Mouse (Mus musculus) forebrain, embryonic 10.5 days (tissue): ENCODE data around the gene Map2. TPM values are rescaled to one million over a fixed set of nuclear protein-coding genes. Genes with fewer than 3 reads are reported as not detected.
A peak's percentile ranks its signal among the peaks of the same experiment; 100 is the strongest.

Experiments
- DNase-seq: peaks from one replicate; pipeline ENCODE4 v3.0.0-alpha.2; 2017; ENCODE audit warnings: low spot score; ENCODE audit errors: extremely low spot score
- H3K27ac ChIP-seq: fragments of 300-500 bp; sonication (generic); 2 replicates; pipeline ENCODE4 v1.5.1; 2016; ENCODE audit warnings: mild to moderate bottlenecking
- H3K27me3 ChIP-seq: fragments of 300-500 bp; sonication (generic); 2 replicates; pipeline ENCODE4 v1.6.1; 2016; ENCODE audit warnings: mild to moderate bottlenecking; ENCODE audit not compliant: poor library complexity, severe bottlenecking
- H3K36me3 ChIP-seq: fragments of 300-500 bp; sonication (generic); replicated peaks from 2 replicates; pipeline ENCODE4 v1.6.1; 2016; ENCODE audit warnings: mild to moderate bottlenecking, moderate library complexity
- H3K4me1 ChIP-seq: fragments of 300-500 bp; sonication (generic); 2 replicates; pipeline ENCODE4 v1.6.1; 2016
- H3K4me3 ChIP-seq: fragments of 300-500 bp; sonication (generic); 2 replicates; pipeline ENCODE4 v1.5.1; 2016; ENCODE audit warnings: mild to moderate bottlenecking, moderate library complexity
- H3K9me3 ChIP-seq: fragments of 300-500 bp; sonication (generic); 2 replicates; pipeline ENCODE4 v1.6.1; 2016; ENCODE audit warnings: mild to moderate bottlenecking, moderate library complexity
- WGBS: fragments of 180-500 bp; shearing (Covaris S2); methylation state at CpG from one replicate; pipeline ENCODE4 v1.1.7; 2016; 5-methylcytosine and 5-hydroxymethylcytosine counted together
- polyA plus RNA-seq: library from polyadenylated mRNA; unstranded; fragments of >200 nt; fragmentation: Nextera tagmentation; extraction: Ambion mirVana; gene quantifications from 2 replicates; pipeline ENCODE4 v1.2.1, GENCODE M21; 2016

Map2 gene
- polyA plus RNA-seq, 1 experiment from 2014 or later, result 73.6 TPM

GRCm38 (mm10) chr1:66329534-66329933, 154.5 kb downstream of the Map2 start:
- no peak overlapping the region for H3K4me3 ChIP-seq
- no peak overlapping the region for H3K27ac ChIP-seq
- peaks cover 14% of the 10 kb centered on the region for H3K4me1 ChIP-seq
- no peaks in the 10 kb centered on the region for H3K9me3 ChIP-seq
- no peak for DNase-seq
- H3K36me3 ChIP-seq, result no peaks in the 10 kb centered on the region
- no peaks in the 10 kb centered on the region for H3K27me3 ChIP-seq

GRCm38 (mm10) chr1:66335724-66336284, 160.7 kb downstream of the Map2 start:
- no peak for DNase-seq

GRCm38 (mm10) chr1:66339213-66339612, 164.1 kb downstream of the Map2 start:
- no peak for DNase-seq
- Histone ChIP-seq H3K36me3 (no peaks in the 10 kb centered on the region), H3K27ac (no peak overlapping the region), H3K9me3 (no peaks in the 10 kb centered on the region), H3K4me3 (no peak overlapping the region), H3K4me1 (peaks cover 4% of the 10 kb centered on the region; the same call in 1 of the 2 replicates), H3K27me3 (no peaks in the 10 kb centered on the region)
- 85% methylated on average over 1 of the region's 1 CpGs for WGBS

More at GRCm38 (mm10) chr1:66335724-66336284, 160.7 kb downstream of the Map2 start:
- Histone ChIP-seq H3K4me3 (no peak overlapping the region), H3K4me1 (peaks cover 4% of the 10 kb centered on the region; the same call in 1 of the 2 replicates), H3K36me3 (no peaks in the 10 kb centered on the region), H3K9me3 (no peaks in the 10 kb centered on the region), H3K27me3 (no peaks in the 10 kb centered on the region), H3K27ac (no peak overlapping the region)
- 82% methylated on average over 2 of the region's 2 CpGs for WGBS

- DNase-seq, result no peak
- WGBS, result 45% methylated on average over 8 of the region's 8 CpGs
- no peaks in the 10 kb centered on the region for H3K36me3 ChIP-seq
- no peaks in the 10 kb centered on the region for H3K27me3 ChIP-seq
- H3K27ac ChIP-seq, result no peak overlapping the region
- no peaks in the 10 kb centered on the region for H3K9me3 ChIP-seq
- peaks cover 17% of the 10 kb centered on the region for H3K4me1 ChIP-seq
- H3K4me3 ChIP-seq, result no peak overlapping the region
These were observed 173.5 kb downstream of the Map2 start for GRCm38 (mm10) chr1:66348404-66349165.

- DNase-seq, result no peak
- Histone ChIP-seq H3K4me3 (no peak overlapping the region), H3K27me3 (no peaks in the 10 kb centered on the region), H3K36me3 (no peaks in the 10 kb centered on the region), H3K4me1 (peaks cover 17% of the 10 kb centered on the region), H3K9me3 (no peaks in the 10 kb centered on the region), H3K27ac (no peak overlapping the region)
- 42% methylated on average over 3 of the region's 3 CpGs for WGBS
These were observed 174.2 kb downstream of the Map2 start for GRCm38 (mm10) chr1:66349166-66349835.

GRCm38 (mm10) chr1:66351366-66351765, 176.3 kb downstream of the Map2 start:
- H3K36me3 ChIP-seq, result no peaks in the 10 kb centered on the region
- no peak for DNase-seq
- no peaks in the 10 kb centered on the region for H3K27me3 ChIP-seq
- no peak overlapping the region for H3K27ac ChIP-seq
- no peak overlapping the region for H3K4me3 ChIP-seq
- H3K9me3 ChIP-seq, result no peaks in the 10 kb centered on the region
- H3K4me1 ChIP-seq, result peaks cover 17% of the 10 kb centered on the region

- no peaks in the 10 kb centered on the region; the same call in 1 of the 2 replicates for H3K36me3 ChIP-seq
- H3K4me1 ChIP-seq, result no peaks in the 10 kb centered on the region
- H3K9me3 ChIP-seq, result no peaks in the 10 kb centered on the region
- H3K27ac ChIP-seq, result no peak overlapping the region
- no peaks in the 10 kb centered on the region for H3K27me3 ChIP-seq
- 95% methylated on average over 2 of the region's 2 CpGs for WGBS
- H3K4me3 ChIP-seq, result no peak overlapping the region
- no peak for DNase-seq
These were observed 186.7 kb downstream of the Map2 start for GRCm38 (mm10) chr1:66361799-66362198.

- no peaks in the 10 kb centered on the region for H3K27me3 ChIP-seq
- H3K4me3 ChIP-seq, result no peak overlapping the region
- no peak overlapping the region for H3K27ac ChIP-seq
- no peaks in the 10 kb centered on the region for H3K9me3 ChIP-seq
- WGBS, result 87% methylated on average over 9 of the region's 9 CpGs
- H3K36me3 ChIP-seq, result peaks cover 3% of the 10 kb centered on the region; the same call in 1 of the 2 replicates
- DNase-seq, result no peak
- H3K4me1 ChIP-seq, result no peaks in the 10 kb centered on the region
These were observed 188.2 kb downstream of the Map2 start for GRCm38 (mm10) chr1:66363285-66363684.

GRCm38 (mm10) chr1:66364386-66364785, 189.3 kb downstream of the Map2 start:
- WGBS, result 91% methylated on average over 2 of the region's 2 CpGs
- no peak for DNase-seq

GRCm38 (mm10) chr1:66365600-66365999, 190.5 kb downstream of the Map2 start:
- no peak for DNase-seq
- Histone ChIP-seq H3K36me3 (peaks cover 3% of the 10 kb centered on the region; the same call in 1 of the 2 replicates), H3K9me3 (no peaks in the 10 kb centered on the region), H3K4me1 (no peaks in the 10 kb centered on the region), H3K4me3 (no peak overlapping the region), H3K27me3 (no peaks in the 10 kb centered on the region), H3K27ac (no peak overlapping the region)
- WGBS, result 81% methylated on average over 4 of the region's 4 CpGs

More at GRCm38 (mm10) chr1:66364386-66364785, 189.3 kb downstream of the Map2 start:
- Histone ChIP-seq H3K36me3 (peaks cover 3% of the 10 kb centered on the region; the same call in 1 of the 2 replicates), H3K4me1 (no peaks in the 10 kb centered on the region), H3K27me3 (no peaks in the 10 kb centered on the region), H3K27ac (no peak overlapping the region), H3K4me3 (no peak overlapping the region), H3K9me3 (no peaks in the 10 kb centered on the region)

- no peaks in the 10 kb centered on the region for H3K27me3 ChIP-seq
- peaks cover 3% of the 10 kb centered on the region; the same call in 1 of the 2 replicates for H3K36me3 ChIP-seq
- 88% methylated on average over 7 of the region's 7 CpGs for WGBS
- H3K9me3 ChIP-seq, result no peaks in the 10 kb centered on the region
- DNase-seq, result no peak
- no peak overlapping the region for H3K4me3 ChIP-seq
- no peak overlapping the region for H3K27ac ChIP-seq
- H3K4me1 ChIP-seq, result no peaks in the 10 kb centered on the region
These were observed 194.4 kb downstream of the Map2 start for GRCm38 (mm10) chr1:66369486-66369885.

- WGBS, result 72% methylated on average over 2 of the region's 2 CpGs
- H3K4me3 ChIP-seq, result no peak overlapping the region
- no peak overlapping the region for H3K27ac ChIP-seq
- no peaks in the 10 kb centered on the region for H3K9me3 ChIP-seq
- H3K4me1 ChIP-seq, result no peaks in the 10 kb centered on the region
- H3K36me3 ChIP-seq, result peaks cover 3% of the 10 kb centered on the region; the same call in 1 of the 2 replicates
- no peaks in the 10 kb centered on the region for H3K27me3 ChIP-seq
- no peak for DNase-seq
These were observed 196.3 kb downstream of the Map2 start for GRCm38 (mm10) chr1:66371371-66371770.

GRCm38 (mm10) chr1:66386321-66386720, 211.2 kb downstream of the Map2 start:
- H3K27me3 ChIP-seq, result no peaks in the 10 kb centered on the region
- no peaks in the 10 kb centered on the region; the same call in 1 of the 2 replicates for H3K36me3 ChIP-seq
- DNase-seq, result no peak
- WGBS, result 85% methylated on average over 4 of the region's 4 CpGs
- H3K27ac ChIP-seq, result peak overlapping the region; percentile 78
- peak overlapping the region; percentile 40; the same call in 1 of the 2 replicates for H3K4me3 ChIP-seq
- H3K9me3 ChIP-seq, result no peaks in the 10 kb centered on the region
- peaks cover 31% of the 10 kb centered on the region for H3K4me1 ChIP-seq
